Mouse (Mus musculus) ES-E14 (cell line): ENCODE data around the gene Dock2.

ENCODE experiments used
- HCFC1 ChIP-seq: IDR thresholded peaks from 2 replicates; pipeline ENCODE4 v1.6.1; 2012; ENCODE audit warnings: low read length, inconsistent platforms, borderline replicate concordance; ENCODE audit not compliant: insufficient read depth
- ZC3H11A ChIP-seq: IDR thresholded peaks from 2 replicates; pipeline ENCODE4 v1.6.1; 2012; ENCODE audit warnings: low read depth, mild to moderate bottlenecking, inconsistent platforms, low read length, borderline replicate concordance

GRCm38 (mm10) chr11:34704384-34705107 lies 79.1 kb downstream of the Dock2 start:
- TF ChIP-seq ZC3H11A (peak; percentile 43; the same call in 1 of the 2 replicates), HCFC1 (no peak)
